Mouse (Mus musculus): ENCODE measurements around the gene Mgmt.

DNA sequence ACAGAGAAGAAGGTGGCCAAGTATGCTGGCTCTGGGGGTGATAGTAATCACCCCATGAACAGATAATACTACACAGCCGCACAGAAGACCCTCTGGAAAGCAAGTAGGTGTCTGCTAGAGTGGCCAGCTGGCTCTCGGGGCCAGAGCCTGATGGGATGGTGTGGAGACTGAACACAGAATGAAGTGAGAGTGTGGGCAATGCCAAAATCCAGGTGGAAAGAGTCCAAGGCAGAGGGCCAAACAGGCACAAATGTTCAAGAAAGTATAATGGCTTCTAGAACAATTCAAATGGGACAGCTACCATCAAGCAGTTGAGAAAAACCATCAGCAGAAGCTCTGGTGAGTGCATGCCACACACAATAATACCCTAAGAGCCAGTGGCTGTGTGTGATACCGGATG lies 205.4 kb downstream of the Mgmt start:
- TF ChIP-seq CTCF (IDR thresholded peaks at IDR 0.05; ENCODE audit: low read depth, low read length) (no peak), POLR2A (IDR thresholded peaks at IDR 0.05; ENCODE audit: borderline replicate concordance, low read depth, low read length) (no peak)

Data from bone marrow macrophage, adult 2 months (primary cell).